Mouse (Mus musculus) natural killer cell, adult 2 months (primary cell): ENCODE data around the gene Klc1.

Source experiments
- DNase-seq, 2 experiments: peaks; one replicate each; pipeline ENCODE4 v3.0.0; 2022; ENCODE audit warnings: low spot score in 2 of 2

The Klc1 gene

GRCm38 (mm10) chr12:111813111-111813765 is 54.6 kb downstream of the Klc1 start:
- DNase-seq = peak in 1 of 2 experiments; percentile 7

GRCm38 (mm10) chr12:111813766-111814617 is 55.3 kb downstream of the Klc1 start, which contains the start of the genes Xrcc3 and Zfyve21:
Gene Xrcc3, minus strand, starts transcription at chr12:111813873.
Gene Zfyve21, plus strand, starts transcription at chr12:111814170.
- DNase-seq = peak; percentile 98

GRCm38 (mm10) chr12:111814769-111815762 is 56.4 kb downstream of the Klc1 start:
- no peak for DNase-seq

- no peak for DNase-seq
Measured at GRCm38 (mm10) chr12:111816528-111816927, 57.9 kb downstream of the Klc1 start.

- DNase-seq = no peak
Measured at GRCm38 (mm10) chr12:111816967-111817366, 58.3 kb downstream of the Klc1 start.

GRCm38 (mm10) chr12:111817991-111818390 is 59.3 kb downstream of the Klc1 start:
- DNase-seq = no peak

GRCm38 (mm10) chr12:111819936-111820335 is 61.3 kb downstream of the Klc1 start:
- no peak for DNase-seq

- DNase-seq = no peak
Measured at GRCm38 (mm10) chr12:111820708-111821107, 62.1 kb downstream of the Klc1 start.

- DNase-seq = no peak
Measured at GRCm38 (mm10) chr12:111821931-111822330, 63.3 kb downstream of the Klc1 start.

- no peak for DNase-seq
Measured at GRCm38 (mm10) chr12:111827556-111827955, 68.9 kb downstream of the Klc1 start.

- no peak for DNase-seq
Measured at GRCm38 (mm10) chr12:111829447-111829846, 70.8 kb downstream of the Klc1 start.

GRCm38 (mm10) chr12:111829954-111830353 is 71.3 kb downstream of the Klc1 start:
- no peak for DNase-seq

GRCm38 (mm10) chr12:111830375-111830774 is 71.7 kb downstream of the Klc1 start:
- no peak for DNase-seq

GRCm38 (mm10) chr12:111832643-111833042 is 74.0 kb downstream of the Klc1 start:
- no peak for DNase-seq

- DNase-seq = no peak
Measured at GRCm38 (mm10) chr12:111833457-111833856, 74.8 kb downstream of the Klc1 start.

GRCm38 (mm10) chr12:111842565-111843433 is 84.2 kb downstream of the Klc1 start:
- DNase-seq = no peak

GRCm38 (mm10) chr12:111843470-111843869 is 84.8 kb downstream of the Klc1 start:
- no peak for DNase-seq

- no peak for DNase-seq
Measured at GRCm38 (mm10) chr12:111845953-111846352, 87.3 kb downstream of the Klc1 start.

- no peak for DNase-seq
Measured at GRCm38 (mm10) chr12:111846815-111847214, 88.2 kb downstream of the Klc1 start.

- no peak for DNase-seq
Measured at GRCm38 (mm10) chr12:111848300-111848798, 89.7 kb downstream of the Klc1 start.
